Mouse (Mus musculus): ENCODE results near the gene Il9r. TPM values are rescaled to one million over a fixed set of nuclear protein-coding genes. Genes with fewer than 3 reads are reported as not detected.

Il9r gene
- total RNA-seq, 1 experiment, result 0.13 TPM

DNA sequence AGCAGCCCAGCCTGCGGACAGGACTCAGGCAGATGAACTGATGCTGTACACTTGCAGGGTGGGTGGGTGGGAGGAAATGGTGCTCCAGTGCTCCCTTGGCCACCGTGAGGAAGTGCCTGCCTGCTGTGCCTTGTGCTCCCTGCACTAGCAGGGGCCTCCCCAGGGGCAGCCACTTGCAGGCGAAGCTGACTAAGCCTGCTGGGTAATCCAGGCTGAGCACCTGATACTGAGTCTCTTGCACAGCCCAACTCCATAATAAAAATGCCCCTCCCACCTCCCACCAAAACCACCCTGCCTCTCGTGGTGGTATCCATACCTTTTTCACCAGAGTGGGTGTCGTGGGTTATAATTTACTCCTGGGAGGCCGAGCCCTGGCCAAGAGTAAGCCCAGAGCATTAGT is 849 bp downstream of the Il9r start:
- in situ Hi-C loops (cut with MboI; ENCODE audit: low sequenced_read_pairs in 2 of 2, unreplicated experiment in 2 of 2), result no loop called here
- Histone ChIP-seq H3K9me3 (ENCODE audit: control insufficient read depth, insufficient read depth, low read depth, low read length) (no peaks in the 10 kb centered on the region), H3K27ac (ENCODE audit: insufficient read depth, low read depth, low read length, poor library complexity, severe bottlenecking) (no peak overlapping the region), H3K4me1 (ENCODE audit: control insufficient read depth in 2 of 2, insufficient read depth in 2 of 2, low read length in 2 of 2, poor library complexity in 1 of 2) (peaks cover 0 to 3% of the 10 kb centered on the region in 2 experiments; a peak in 1 of 4 replicates), H3K9ac (ENCODE audit: insufficient read depth, low read depth, low read length, poor library complexity, severe bottlenecking) (no peak overlapping the region), H3K36me3 (ENCODE audit: control insufficient read depth, insufficient read depth, low read length, poor library complexity, severe bottlenecking) (no peaks in the 10 kb centered on the region), H3K4me3 (ENCODE audit: insufficient read depth in 1 of 2, low read depth in 1 of 2, low read length in 2 of 2, poor library complexity in 1 of 2, severe bottlenecking in 1 of 2) (no peak overlapping the region)
- no peak for DNase-seq (ENCODE audit: low read depth, low spot score)
- TF ChIP-seq CHD2 (IDR thresholded peaks at IDR 0.05; ENCODE audit: low read depth, low read length), result no peak
- no peak for TF ChIP-seq ZC3H11A (IDR thresholded peaks at IDR 0.05; ENCODE audit: borderline replicate concordance, low read depth, low read length)
- TF ChIP-seq HCFC1 (IDR thresholded peaks at IDR 0.05; ENCODE audit: borderline replicate concordance, insufficient read depth, low read length), result no peak
- TF ChIP-seq ZNF384 (IDR thresholded peaks at IDR 0.05; ENCODE audit: low read depth, low read length), result no peak
- no peak for TF ChIP-seq MAFK (IDR thresholded peaks at IDR 0.05; ENCODE audit: insufficient read depth, low read depth, low read length)

DNA sequence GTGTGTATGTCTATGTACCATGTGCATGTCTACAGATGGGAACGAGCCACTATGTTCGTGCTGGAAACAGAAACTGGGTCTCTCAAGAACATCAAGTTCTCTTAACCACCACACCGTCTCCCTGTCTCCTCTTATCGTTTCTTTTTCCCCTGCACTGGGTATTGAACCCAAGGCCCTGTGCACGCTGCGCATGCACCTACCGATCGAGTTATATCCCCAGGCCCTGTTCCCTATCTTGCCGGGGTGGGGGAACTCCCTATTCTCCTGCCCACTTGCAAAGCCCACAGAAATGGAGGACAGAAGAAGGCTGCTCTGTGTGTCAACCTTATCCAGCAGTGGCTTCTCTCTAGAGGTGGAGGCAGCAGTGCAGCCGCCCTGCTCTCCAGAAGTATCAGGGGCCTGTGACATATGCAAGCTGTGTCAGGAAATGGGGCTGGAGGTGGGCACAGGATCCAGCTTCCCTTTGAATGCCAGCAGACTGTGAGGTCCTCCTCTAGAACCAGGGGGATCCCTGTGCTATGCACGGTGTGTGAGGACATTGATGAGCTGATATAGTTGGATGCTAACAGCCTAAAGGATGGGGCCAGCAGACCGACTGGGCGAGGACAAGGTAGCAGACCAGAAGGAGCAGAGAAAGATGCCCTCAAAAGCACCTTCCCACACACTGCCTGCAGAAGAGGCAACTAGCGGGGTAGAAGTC is 1.7 kb downstream of the Il9r start:
- H3K9ac ChIP-seq (ENCODE audit: insufficient read depth, low read depth, low read length, poor library complexity, severe bottlenecking), result no peak overlapping the region
- H3K4me3 ChIP-seq (ENCODE audit: insufficient read depth in 1 of 2, low read depth in 1 of 2, low read length in 2 of 2, poor library complexity in 1 of 2, severe bottlenecking in 1 of 2), result no peak overlapping the region
- DNase-seq (ENCODE audit: low read depth, low spot score), result no peak
- in situ Hi-C loops (cut with MboI; ENCODE audit: low sequenced_read_pairs in 2 of 2, unreplicated experiment in 2 of 2), result no loop called here
- H3K27ac ChIP-seq (ENCODE audit: insufficient read depth, low read depth, low read length, poor library complexity, severe bottlenecking), result no peak overlapping the region
- no peaks in the 10 kb centered on the region for H3K9me3 ChIP-seq (ENCODE audit: control insufficient read depth, insufficient read depth, low read depth, low read length)
- H3K4me1 ChIP-seq (ENCODE audit: control insufficient read depth in 2 of 2, insufficient read depth in 2 of 2, low read length in 2 of 2, poor library complexity in 1 of 2), result peaks cover 0 to 3% of the 10 kb centered on the region in 2 experiments; a peak in 1 of 4 replicates
- TF ChIP-seq CHD2 (IDR thresholded peaks at IDR 0.05; ENCODE audit: low read depth, low read length), result no peak
- TF ChIP-seq ZNF384 (IDR thresholded peaks at IDR 0.05; ENCODE audit: low read depth, low read length), result no peak
- TF ChIP-seq MAFK (IDR thresholded peaks at IDR 0.05; ENCODE audit: insufficient read depth, low read depth, low read length), result no peak
- TF ChIP-seq ZC3H11A (IDR thresholded peaks at IDR 0.05; ENCODE audit: borderline replicate concordance, low read depth, low read length), result no peak
- TF ChIP-seq HCFC1 (IDR thresholded peaks at IDR 0.05; ENCODE audit: borderline replicate concordance, insufficient read depth, low read length), result no peak
- no peaks in the 10 kb centered on the region for H3K36me3 ChIP-seq (ENCODE audit: control insufficient read depth, insufficient read depth, low read length, poor library complexity, severe bottlenecking)

DNA sequence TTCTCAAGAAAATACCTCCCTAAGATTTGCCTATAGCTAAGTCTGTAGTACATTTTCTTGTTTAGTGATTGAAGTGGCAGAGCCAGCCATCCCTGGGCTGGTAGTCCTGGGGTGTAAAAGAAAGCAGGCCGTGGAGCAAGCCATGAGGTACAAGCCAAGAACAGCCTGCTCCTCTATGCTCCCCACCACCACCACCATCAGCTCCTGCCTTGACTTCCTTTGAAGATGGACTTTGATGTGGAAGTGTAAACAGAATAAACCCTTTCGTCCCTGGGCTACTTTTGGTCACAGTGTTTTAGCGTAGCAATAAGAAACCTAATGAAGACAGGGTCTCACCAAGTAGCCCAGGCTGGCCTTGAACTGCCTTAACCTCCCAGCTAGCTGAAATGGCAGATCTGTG is 2.3 kb downstream of the Il9r start:
- in situ Hi-C loops (cut with MboI; ENCODE audit: low sequenced_read_pairs in 2 of 2, unreplicated experiment in 2 of 2), result no loop called here
- no peak for TF ChIP-seq ZNF384 (IDR thresholded peaks at IDR 0.05; ENCODE audit: low read depth, low read length)
- no peak for TF ChIP-seq CHD2 (IDR thresholded peaks at IDR 0.05; ENCODE audit: low read depth, low read length)
- TF ChIP-seq MAFK (IDR thresholded peaks at IDR 0.05; ENCODE audit: insufficient read depth, low read depth, low read length), result no peak
- no peak for TF ChIP-seq HCFC1 (IDR thresholded peaks at IDR 0.05; ENCODE audit: borderline replicate concordance, insufficient read depth, low read length)
- TF ChIP-seq ZC3H11A (IDR thresholded peaks at IDR 0.05; ENCODE audit: borderline replicate concordance, low read depth, low read length), result no peak
- no peak for DNase-seq (ENCODE audit: low read depth, low spot score)

DNA sequence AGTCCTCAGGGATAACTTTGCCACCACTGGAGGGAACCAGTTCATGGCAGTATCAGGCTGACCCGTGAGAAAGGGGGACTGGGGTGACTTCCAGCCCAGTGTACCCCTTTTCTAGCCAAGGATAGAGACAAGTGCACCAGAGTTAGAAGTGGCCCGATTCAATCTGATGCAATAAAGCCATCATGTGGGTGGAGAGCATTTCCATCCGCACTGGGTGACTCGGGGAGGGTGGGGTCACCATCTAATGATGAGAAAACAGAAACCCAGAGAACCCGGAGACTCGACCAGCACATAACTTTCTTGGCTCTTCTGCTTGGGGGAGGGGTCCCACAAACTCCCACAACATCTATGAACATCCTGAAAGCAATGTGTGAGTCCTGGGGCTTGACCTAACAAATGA is 3.4 kb downstream of the Il9r start:
- Histone ChIP-seq H3K27ac (ENCODE audit: insufficient read depth, low read depth, low read length, poor library complexity, severe bottlenecking) (no peak overlapping the region), H3K9ac (ENCODE audit: insufficient read depth, low read depth, low read length, poor library complexity, severe bottlenecking) (no peak overlapping the region), H3K36me3 (ENCODE audit: control insufficient read depth, insufficient read depth, low read length, poor library complexity, severe bottlenecking) (no peaks in the 10 kb centered on the region), H3K4me1 (ENCODE audit: control insufficient read depth in 2 of 2, insufficient read depth in 2 of 2, low read length in 2 of 2, poor library complexity in 1 of 2) (peaks cover 0 to 3% of the 10 kb centered on the region in 2 experiments; a peak in 1 of 4 replicates), H3K9me3 (ENCODE audit: control insufficient read depth, insufficient read depth, low read depth, low read length) (no peaks in the 10 kb centered on the region), H3K4me3 (ENCODE audit: insufficient read depth in 1 of 2, low read depth in 1 of 2, low read length in 2 of 2, poor library complexity in 1 of 2, severe bottlenecking in 1 of 2) (no peak overlapping the region)
- in situ Hi-C loops (cut with MboI; ENCODE audit: low sequenced_read_pairs in 2 of 2, unreplicated experiment in 2 of 2), result no loop called here
- TF ChIP-seq MAFK (IDR thresholded peaks at IDR 0.05; ENCODE audit: insufficient read depth, low read depth, low read length), result no peak
- no peak for TF ChIP-seq ZNF384 (IDR thresholded peaks at IDR 0.05; ENCODE audit: low read depth, low read length)
- TF ChIP-seq CHD2 (IDR thresholded peaks at IDR 0.05; ENCODE audit: low read depth, low read length), result no peak
- TF ChIP-seq ZC3H11A (IDR thresholded peaks at IDR 0.05; ENCODE audit: borderline replicate concordance, low read depth, low read length), result no peak
- no peak for TF ChIP-seq HCFC1 (IDR thresholded peaks at IDR 0.05; ENCODE audit: borderline replicate concordance, insufficient read depth, low read length)
- DNase-seq (ENCODE audit: low read depth, low spot score), result no peak

More for the DNA sequence above, 2.3 kb downstream of the Il9r start:
- Histone ChIP-seq H3K4me1 (ENCODE audit: control insufficient read depth in 2 of 2, insufficient read depth in 2 of 2, low read length in 2 of 2, poor library complexity in 1 of 2) (peaks cover 0 to 3% of the 10 kb centered on the region in 2 experiments; a peak in 1 of 4 replicates), H3K36me3 (ENCODE audit: control insufficient read depth, insufficient read depth, low read length, poor library complexity, severe bottlenecking) (no peaks in the 10 kb centered on the region), H3K9ac (ENCODE audit: insufficient read depth, low read depth, low read length, poor library complexity, severe bottlenecking) (no peak overlapping the region), H3K4me3 (ENCODE audit: insufficient read depth in 1 of 2, low read depth in 1 of 2, low read length in 2 of 2, poor library complexity in 1 of 2, severe bottlenecking in 1 of 2) (no peak overlapping the region), H3K9me3 (ENCODE audit: control insufficient read depth, insufficient read depth, low read depth, low read length) (no peaks in the 10 kb centered on the region), H3K27ac (ENCODE audit: insufficient read depth, low read depth, low read length, poor library complexity, severe bottlenecking) (no peak overlapping the region)
